Mouse (Mus musculus) layer of hippocampus, adult 11-12 months (tissue): Measurements from ENCODE around the gene Gpr89.

Experiments
- DNase-seq: peaks from one replicate; pipeline ENCODE4 v3.0.0; 2022; ENCODE audit warnings: low spot score

Gene Gpr89

GRCm38 (mm10) chr3:96870270-96870669 lies 34.9 kb downstream of the Gpr89 start:
- DNase-seq, result no peak

GRCm38 (mm10) chr3:96869091-96869490 lies 36.1 kb downstream of the Gpr89 start:
- no peak for DNase-seq

- DNase-seq, result no peak
These were observed 36.6 kb downstream of the Gpr89 start for GRCm38 (mm10) chr3:96868566-96868965.

- no peak for DNase-seq
These were observed 37.3 kb downstream of the Gpr89 start for GRCm38 (mm10) chr3:96867863-96868262.

- no peak for DNase-seq
These were observed 44.6 kb downstream of the Gpr89 start for GRCm38 (mm10) chr3:96860498-96860897.

- no peak for DNase-seq
These were observed 49.3 kb downstream of the Gpr89 start for GRCm38 (mm10) chr3:96855833-96856232.

GRCm38 (mm10) chr3:96854376-96854775 lies 50.8 kb downstream of the Gpr89 start:
- DNase-seq, result no peak

GRCm38 (mm10) chr3:96852561-96852960 lies 52.6 kb downstream of the Gpr89 start:
- DNase-seq, result no peak

- no peak for DNase-seq
These were observed 55.9 kb downstream of the Gpr89 start for GRCm38 (mm10) chr3:96849168-96849727.

- peak; percentile 23 for DNase-seq
These were observed 56.7 kb downstream of the Gpr89 start for GRCm38 (mm10) chr3:96848470-96848869.

GRCm38 (mm10) chr3:96847661-96848060 lies 57.5 kb downstream of the Gpr89 start:
- DNase-seq, result no peak

- no peak for DNase-seq
These were observed 58.2 kb downstream of the Gpr89 start for GRCm38 (mm10) chr3:96846985-96847384.

GRCm38 (mm10) chr3:96845806-96846205 lies 59.3 kb downstream of the Gpr89 start:
- DNase-seq, result no peak

GRCm38 (mm10) chr3:96845191-96845590 lies 60.0 kb downstream of the Gpr89 start:
- no peak for DNase-seq

- no peak for DNase-seq
These were observed 66.0 kb downstream of the Gpr89 start for GRCm38 (mm10) chr3:96838996-96839645.

- no peak for DNase-seq
These were observed 68.7 kb downstream of the Gpr89 start for GRCm38 (mm10) chr3:96836414-96836813.

GRCm38 (mm10) chr3:96834587-96835348 lies 70.4 kb downstream of the Gpr89 start:
- no peak for DNase-seq

- no peak for DNase-seq
These were observed 72.2 kb downstream of the Gpr89 start for GRCm38 (mm10) chr3:96832930-96833329.

- DNase-seq, result no peak
These were observed 75.3 kb downstream of the Gpr89 start for GRCm38 (mm10) chr3:96829856-96830255.

GRCm38 (mm10) chr3:96828984-96829383 lies 76.2 kb downstream of the Gpr89 start, which contains the start of the genes Pdzk1 and Cd160:
Gene Pdzk1, plus strand, starts transcription at chr3:96829284.
Gene Cd160, minus strand, starts transcription at chr3:96829351.
- no peak for DNase-seq

GRCm38 (mm10) chr3:96828308-96828864 lies 76.8 kb downstream of the Gpr89 start:
- DNase-seq, result no peak

- no peak for DNase-seq
These were observed 79.9 kb downstream of the Gpr89 start for GRCm38 (mm10) chr3:96825261-96825660.

- DNase-seq, result no peak
These were observed 80.5 kb downstream of the Gpr89 start for GRCm38 (mm10) chr3:96824614-96825013.
